ENCODE assay signal across 8 mouse cellular contexts in the genomic region with DNA sequence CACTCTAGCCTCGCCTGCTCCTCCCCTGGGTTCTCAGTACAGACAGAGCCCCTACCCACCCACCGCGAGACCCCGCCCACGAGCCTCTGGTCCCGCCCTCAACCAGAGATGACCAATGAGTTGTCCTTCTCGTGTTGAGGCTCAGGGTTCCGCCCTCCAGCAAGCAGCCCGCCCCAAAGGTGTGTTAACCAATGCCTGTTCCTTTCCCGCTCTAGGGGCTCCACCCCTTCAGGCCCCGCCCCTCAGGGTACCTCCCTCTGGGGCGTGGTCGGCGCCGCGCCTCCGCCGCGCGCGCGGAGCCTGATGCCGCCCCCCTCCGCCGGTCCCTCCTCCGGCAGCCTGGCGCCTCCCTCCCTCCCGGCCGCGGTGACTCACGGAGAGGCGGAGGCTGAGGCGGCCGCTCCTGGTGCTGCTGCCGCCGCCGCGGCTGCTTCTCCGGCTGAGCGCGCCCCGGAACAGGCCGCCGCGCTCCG. TPM values are rescaled to one million over a fixed set of nuclear protein-coding genes. Genes with fewer than 3 reads are reported as not detected.
DNase-seq lines count a peak whose midpoint lies in the region; ATAC-seq and TF ChIP-seq lines count a peak whose summit lies in the region.

A gene (plus strand): TSS at position 369 of the 473 bp plus-strand sequence.

- H3K4me3 ChIP-seq in CH12.LX (replicated peaks in 1 of 3; ENCODE audit: low read depth in 2 of 3, low read length in 2 of 3, poor library complexity in 1 of 3) = peak within 1 kb of the TSS; percentile 49 to 66 (median 62)
- H3K4me3 ChIP-seq in forebrain, embryonic 12.5 days (replicated peaks) = peak within 1 kb of the TSS; percentile 88
- H3K4me3 ChIP-seq in heart, postnatal 0 days (ENCODE audit: low read depth, low read length) = peak within 1 kb of the TSS; percentile 94
- H3K4me3 ChIP-seq in liver, embryonic 16.5 days (ENCODE audit: low read depth, low read length) = peak within 1 kb of the TSS; percentile 70
- peak within 1 kb of the TSS; percentile 85 for H3K4me3 ChIP-seq in neural tube, embryonic 13.5 days
- peak within 1 kb of the TSS; percentile 85 for H3K4me3 ChIP-seq in testis, adult 2 months (ENCODE audit: control insufficient read depth, low read depth, low read length)

- peaks cover 9 to 12% of the 10 kb centered on the region in 2 experiments for H3K4me1 ChIP-seq in CH12.LX (ENCODE audit: control insufficient read depth in 1 of 2, insufficient read depth in 2 of 2)
- peaks cover 15% of the 10 kb centered on the region for H3K4me1 ChIP-seq in forebrain, embryonic 12.5 days
- H3K4me1 ChIP-seq in heart, postnatal 0 days (ENCODE audit: control insufficient read depth, insufficient read depth) = peaks cover 13% of the 10 kb centered on the region; the same call in 1 of the 2 replicates
- H3K4me1 ChIP-seq in liver, embryonic 16.5 days (ENCODE audit: control insufficient read depth, low read depth, low read length) = peaks cover 11% of the 10 kb centered on the region
- peaks cover 27% of the 10 kb centered on the region for H3K4me1 ChIP-seq in neural tube, embryonic 13.5 days (replicated peaks)
- peaks cover 8% of the 10 kb centered on the region for H3K4me1 ChIP-seq in testis, adult 2 months (ENCODE audit: control insufficient read depth, insufficient read depth, low read length)

- peak within 1 kb of the TSS; percentile 96 for H3K4me2 ChIP-seq in CH12.LX (ENCODE audit: insufficient read depth, low read depth, poor library complexity, severe bottlenecking)
- peak within 1 kb of the TSS; percentile 92 for H3K4me2 ChIP-seq in forebrain, embryonic 12.5 days
- peak within 1 kb of the TSS; percentile 98 for H3K4me2 ChIP-seq in heart, postnatal 0 days (ENCODE audit: low read depth, low read length)
- peak within 1 kb of the TSS; percentile 91 for H3K4me2 ChIP-seq in liver, embryonic 16.5 days (ENCODE audit: low read depth, low read length)
- peak within 1 kb of the TSS; percentile 90 for H3K4me2 ChIP-seq in neural tube, embryonic 13.5 days

- in situ Hi-C loops in CH12.LX (cut with MboI; ENCODE audit: low pct_ligation_motif_present, low pct_unique_long_range_greater_than_20kb, low sequenced_read_pairs) = no loop called here

- no peak for TF ChIP-seq RAD21 in CH12.LX (IDR thresholded peaks at IDR 0.05; ENCODE audit: low read depth, low read length)

- H3K36me3 ChIP-seq in CH12.LX (replicated peaks in 1 of 2; ENCODE audit: control insufficient read depth in 1 of 2, insufficient read depth in 1 of 2, low read length in 1 of 2) = no peaks in the 10 kb centered on the region
- no peaks in the 10 kb centered on the region for H3K36me3 ChIP-seq in forebrain, embryonic 12.5 days (replicated peaks)
- H3K36me3 ChIP-seq in heart, postnatal 0 days (replicated peaks; ENCODE audit: control insufficient read depth, insufficient read depth, low read length) = no peaks in the 10 kb centered on the region
- H3K36me3 ChIP-seq in liver, embryonic 16.5 days (ENCODE audit: control insufficient read depth, insufficient read depth) = no peaks in the 10 kb centered on the region
- no peaks in the 10 kb centered on the region for H3K36me3 ChIP-seq in neural tube, embryonic 13.5 days
- no peaks in the 10 kb centered on the region for H3K36me3 ChIP-seq in testis, adult 2 months (ENCODE audit: control insufficient read depth, insufficient read depth, low read length)

- WGBS in forebrain, embryonic 12.5 days = under 1% methylated on average over 36 of the region's 46 CpGs
- under 1% methylated on average over 42 of the region's 46 CpGs for WGBS in heart, postnatal 0 days
- WGBS in liver, embryonic 16.5 days (ENCODE audit: insufficient replicate concordance) = under 1% methylated on average over 43 of the region's 46 CpGs
- WGBS in neural tube, embryonic 13.5 days = 1% methylated on average over 43 of the region's 46 CpGs

- peak; percentile 97 for DNase-seq in CH12.LX (ENCODE audit: extremely low read depth)
- peak; percentile 88 for DNase-seq in c-Kit-positive CD71-positive TER-119-negative erythroid progenitor cells, embryonic 14.5 days (ENCODE audit: low read depth)
- DNase-seq in heart, postnatal 0 days (ENCODE audit: low spot score) = peak; percentile 96
- DNase-seq in kidney, postnatal 4 days = peak; percentile 97 to 98

- TF ChIP-seq EP300 in CH12.LX (IDR thresholded peaks at IDR 0.05; ENCODE audit: low read length) = no peak
- no peak for TF ChIP-seq EP300 in heart, postnatal 0 days (IDR thresholded peaks at IDR 0.05; ENCODE audit: low read depth)

- no peak for TF ChIP-seq CTCF in CH12.LX (conservative IDR thresholded peaks at IDR 0.05 in 1 of 2, IDR thresholded peaks at IDR 0.05 in 1 of 2; ENCODE audit: low read depth in 2 of 2, low read length in 2 of 2)
- no peak for TF ChIP-seq CTCF in heart, postnatal 0 days (IDR thresholded peaks at IDR 0.05; ENCODE audit: low read depth)
- TF ChIP-seq CTCF in testis, adult 2 months (IDR thresholded peaks at IDR 0.05; ENCODE audit: control insufficient read depth, insufficient read depth, insufficient replicate concordance, low read depth, low read length) = no peak

- dilution Hi-C loops in CH12.LX (cut with MboI; ENCODE audit: extremely low pct_ligation_motif_present, extremely low pct_unique_long_range_greater_than_20kb, low sequenced_read_pairs) = no loop called here

- H3K27ac ChIP-seq in CH12.LX (ENCODE audit: insufficient read depth, low read depth) = no peak within 1 kb of the TSS
- peak within 1 kb of the TSS; percentile 59 for H3K27ac ChIP-seq in forebrain, embryonic 12.5 days
- H3K27ac ChIP-seq in heart, postnatal 0 days (ENCODE audit: low read depth) = peak within 1 kb of the TSS; percentile 81
- no peak within 1 kb of the TSS for H3K27ac ChIP-seq in liver, embryonic 16.5 days (ENCODE audit: low read length)
- H3K27ac ChIP-seq in neural tube, embryonic 13.5 days (replicated peaks) = peak within 1 kb of the TSS; percentile 73
- 0 out of 2 replicates have a peak within 1 kb of the TSS, but pooled peaks have one; percentile 6 for H3K27ac ChIP-seq in testis, adult 2 months (ENCODE audit: control insufficient read depth, insufficient read depth, low read depth, low read length)

- H3K9me3 ChIP-seq in CH12.LX (replicated peaks; ENCODE audit: low read length) = peaks cover 2% of the 10 kb centered on the region
- H3K9me3 ChIP-seq in forebrain, embryonic 12.5 days = no peaks in the 10 kb centered on the region
- no peaks in the 10 kb centered on the region for H3K9me3 ChIP-seq in heart, postnatal 0 days (replicated peaks; ENCODE audit: control insufficient read depth, low read length)
- H3K9me3 ChIP-seq in liver, embryonic 16.5 days (replicated peaks; ENCODE audit: control insufficient read depth, low read length) = no peaks in the 10 kb centered on the region
- H3K9me3 ChIP-seq in neural tube, embryonic 13.5 days = no peaks in the 10 kb centered on the region

- H3K27me3 ChIP-seq in CH12.LX (replicated peaks) = peaks cover 28% of the 10 kb centered on the region
- no peaks in the 10 kb centered on the region for H3K27me3 ChIP-seq in forebrain, embryonic 12.5 days
- H3K27me3 ChIP-seq in heart, postnatal 0 days (ENCODE audit: control insufficient read depth, insufficient read depth, low read length) = no peaks in the 10 kb centered on the region
- peaks cover 6% of the 10 kb centered on the region for H3K27me3 ChIP-seq in liver, embryonic 16.5 days (ENCODE audit: control insufficient read depth, insufficient read depth, low read depth, low read length)
- no peaks in the 10 kb centered on the region for H3K27me3 ChIP-seq in neural tube, embryonic 13.5 days
- no peaks in the 10 kb centered on the region for H3K27me3 ChIP-seq in testis, adult 2 months (ENCODE audit: control insufficient read depth, insufficient read depth, low read length)

- peak; percentile 37; the same call in 1 of the 2 replicates for TF ChIP-seq POLR2A in CH12.LX (IDR thresholded peaks at IDR 0.05; ENCODE audit: low read depth, low read length)
- TF ChIP-seq POLR2A in testis, adult 2 months (IDR thresholded peaks at IDR 0.05; ENCODE audit: control insufficient read depth, low read depth, low read length) = peak; percentile 42; the same call in 1 of the 2 replicates

- peak; percentile 99 for ATAC-seq in forebrain, embryonic 12.5 days (ENCODE audit: low FRiP score)
- ATAC-seq in heart, postnatal 0 days (ENCODE audit: insufficient read depth, low read depth) = peak; percentile 99
- peak; percentile 96 for ATAC-seq in liver, embryonic 16.5 days (ENCODE audit: low read depth)
- ATAC-seq in neural tube, embryonic 13.5 days (ENCODE audit: low read depth) = peak; percentile 99

- H3K9ac ChIP-seq in CH12.LX (ENCODE audit: insufficient read depth, low read depth) = peak within 1 kb of the TSS; percentile 61
- H3K9ac ChIP-seq in forebrain, embryonic 12.5 days = peak within 1 kb of the TSS; percentile 95
- peak within 1 kb of the TSS; percentile 92 for H3K9ac ChIP-seq in heart, postnatal 0 days (replicated peaks; ENCODE audit: low read depth, low read length)
- H3K9ac ChIP-seq in liver, embryonic 16.5 days (ENCODE audit: low read depth, low read length) = peak within 1 kb of the TSS; percentile 68
- peak within 1 kb of the TSS; percentile 91 for H3K9ac ChIP-seq in neural tube, embryonic 13.5 days

- no peaks in the 10 kb centered on the region for H3K79me2 ChIP-seq in CH12.LX (replicated peaks; ENCODE audit: control insufficient read depth, extremely low read depth, insufficient read depth, poor library complexity, severe bottlenecking)

TF ChIP-seq in CH12.LX, 34 proteins besides CTCF, POLR2A, EP300 and RAD21 (continues in another document):
- TF ChIP-seq MAZ (IDR thresholded peaks at IDR 0.05; ENCODE audit: low read depth, low read length) (0 out of 2 replicates have a peak, but pooled peaks have one; percentile 46), ZC3H11A (IDR thresholded peaks at IDR 0.05; ENCODE audit: low read depth, low read length) (no peak), NRF1 (IDR thresholded peaks at IDR 0.05; ENCODE audit: low read depth, low read length) (peak; percentile 59), SIN3A (IDR thresholded peaks at IDR 0.05; ENCODE audit: low read length) (no peak), CHD1 (IDR thresholded peaks at IDR 0.05; ENCODE audit: low read depth, low read length) (no peak), USF1 (IDR thresholded peaks at IDR 0.05; ENCODE audit: low read depth, low read length) (no peak), GABPA (IDR thresholded peaks at IDR 0.05; ENCODE audit: insufficient replicate concordance, low read depth, low read length) (no peak), MXI1 (IDR thresholded peaks at IDR 0.05; ENCODE audit: low read depth, low read length) (peak; percentile 29; the same call in 1 of the 2 replicates)

RNA-seq across cellular contexts. Expression of the gene that starts here (rescaled TPM):
- total RNA-seq in CH12.LX (2012; rRNA removed) = 5.7 and 5.9 TPM in 2 replicates
- total RNA-seq in CH12.LX (2014; rRNA removed) = 4.3 and 4.5 TPM in 2 replicates
- 5.7 and 8.4 TPM in 2 replicates for polyA plus RNA-seq in CH12.LX (2012; ENCODE audit: insufficient read length, low read depth)
- 83.9 and 84.8 TPM in 2 replicates for polyA plus RNA-seq in forebrain, embryonic 12.5 days (2016; fragmentation: Nextera tagmentation; extraction: Ambion mirVana)
- total RNA-seq in heart, postnatal 0 days (2014; rRNA removed; ENCODE audit: low replicate concordance) = 31.8 and 35.9 TPM in 2 replicates
- polyA plus RNA-seq in heart, postnatal 0 days (2015; fragmentation: Nextera tagmentation; extraction: Ambion mirVana) = 46.3 and 53.6 TPM in 2 replicates
- polyA plus RNA-seq in liver, embryonic 16.5 days (2015; fragmentation: Nextera tagmentation; extraction: Ambion mirVana) = 7.2 and 8.4 TPM in 2 replicates
- polyA plus RNA-seq in neural tube, embryonic 13.5 days (2015; fragmentation: Nextera tagmentation; extraction: Ambion mirVana) = 78.3 and 79.0 TPM in 2 replicates
- polyA plus RNA-seq in testis, adult 2 months (2012; rRNA removed) = 4.1 and 4.7 TPM in 2 replicates

Comparison
In these comparisons a context has a peak if more than half of its experiments do, and no peak if none do; other contexts are left out.
1. H3K27ac ChIP-seq: peak in forebrain, embryonic 12.5 days (single experiment), heart, postnatal 0 days (single experiment), neural tube, embryonic 13.5 days (single experiment) and testis, adult 2 months (single experiment); none in CH12.LX (single experiment) and liver, embryonic 16.5 days (single experiment).
2. Peak in every context shown above with its lines, with median percentiles within 50 percentile points of each other: DNase-seq, H3K4me2 ChIP-seq, H3K4me3 ChIP-seq, H3K9ac ChIP-seq and ATAC-seq.